Mouse (Mus musculus) c-Kit-positive CD71-positive TER-119-positive erythroid progenitor cells, embryonic 14.5 days (primary cell): Measurements from ENCODE around the gene Bcor.

Experiments
- DNase-seq: peaks from one replicate; pipeline ENCODE4 v3.0.0-alpha.2; 2013; ENCODE audit warnings: low spot score

The Bcor gene

DNA sequence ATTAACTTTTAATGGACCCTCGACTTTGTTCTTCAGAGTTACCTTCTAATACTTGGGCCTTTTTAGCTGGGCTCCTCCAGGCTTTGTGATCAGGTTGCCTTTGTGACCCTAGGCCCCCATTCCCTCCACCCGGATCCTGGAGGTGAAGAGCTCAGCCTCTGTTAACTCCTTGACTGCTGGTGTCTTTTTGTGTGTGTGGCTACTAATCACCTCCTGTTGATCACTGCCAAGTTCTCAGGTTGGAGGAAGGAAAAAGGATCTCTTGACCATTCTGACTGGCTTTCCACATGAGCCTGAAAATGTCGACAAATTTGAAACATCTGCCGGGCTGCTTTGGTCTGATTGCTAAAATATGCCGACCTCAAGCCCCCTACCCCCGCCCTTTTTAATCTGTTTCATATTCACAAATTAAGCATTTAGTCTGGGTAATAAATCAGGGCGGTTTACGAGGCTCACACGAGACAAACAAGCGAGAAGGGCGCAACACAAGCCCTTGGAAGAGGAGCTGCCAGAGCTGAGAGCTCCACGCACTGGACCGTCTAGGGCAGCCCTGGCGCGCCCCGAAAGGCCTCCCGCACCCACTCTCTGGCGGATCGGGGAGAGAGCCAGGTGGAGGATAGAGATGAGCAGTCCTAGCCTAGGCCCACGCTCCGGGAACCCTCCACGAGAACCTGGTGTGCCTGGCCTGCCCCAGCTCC is 33.6 kb downstream of the Bcor start:
- DNase-seq: no peak

- DNase-seq: no peak
Observed at GRCm38 (mm10) chrX:12124571-12124970, 35.6 kb downstream of the Bcor start.

GRCm38 (mm10) chrX:12123687-12124087 is 36.5 kb downstream of the Bcor start:
- no peak for DNase-seq

- no peak for DNase-seq
Observed at GRCm38 (mm10) chrX:12122594-12123331, 37.4 kb downstream of the Bcor start.

DNA sequence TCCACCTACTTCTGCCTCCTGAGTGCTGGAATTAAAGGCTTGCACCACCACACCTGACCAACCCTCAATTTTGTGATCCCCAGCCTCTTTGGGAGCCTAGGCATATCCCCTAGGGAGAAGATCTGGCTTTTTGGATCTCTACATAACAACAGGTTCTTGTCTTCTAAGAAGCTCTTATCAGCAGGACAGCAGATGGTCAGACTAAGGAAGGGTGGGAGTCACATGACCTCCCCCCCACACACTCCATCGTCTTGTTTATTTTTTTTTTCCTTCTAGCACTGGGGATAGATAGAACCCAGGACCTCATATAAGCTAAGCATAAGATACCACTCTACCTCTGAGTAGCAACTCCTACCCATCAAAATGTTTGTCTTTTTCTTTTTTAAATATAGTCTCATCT is 40.7 kb downstream of the Bcor start:
- peak; percentile 42 for DNase-seq

DNA sequence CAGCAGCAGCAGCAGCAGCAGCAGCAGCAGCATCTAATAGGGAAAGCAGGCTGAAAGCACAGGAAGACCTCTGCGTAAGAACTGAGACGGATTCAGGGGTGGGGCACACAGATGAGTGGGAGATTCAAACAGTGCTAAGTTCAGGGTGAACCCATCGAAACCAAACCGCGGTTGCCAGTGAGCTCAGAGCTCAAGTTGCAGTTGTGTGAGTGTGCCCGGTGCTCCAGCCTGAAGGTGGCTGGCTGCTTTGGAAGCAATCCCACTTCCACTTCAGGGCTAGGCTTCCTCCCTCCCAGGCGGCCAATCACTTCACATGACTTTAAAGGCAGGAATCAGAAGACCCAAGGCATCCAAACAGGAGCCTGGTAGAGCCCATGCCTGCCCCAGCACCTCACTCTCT is 44.0 kb downstream of the Bcor start:
- no peak for DNase-seq

GRCm38 (mm10) chrX:12112166-12112565 is 48.0 kb downstream of the Bcor start:
- DNase-seq: no peak

- DNase-seq: no peak
Observed at GRCm38 (mm10) chrX:12110518-12110917, 49.6 kb downstream of the Bcor start.

- DNase-seq: no peak
Observed at GRCm38 (mm10) chrX:12105358-12105757, 54.8 kb downstream of the Bcor start.

- DNase-seq: no peak
Observed at GRCm38 (mm10) chrX:12096783-12097526, 63.2 kb downstream of the Bcor start.

GRCm38 (mm10) chrX:12093371-12093770 is 66.8 kb downstream of the Bcor start:
- no peak for DNase-seq

- no peak for DNase-seq
Observed at GRCm38 (mm10) chrX:12091431-12092061, 68.6 kb downstream of the Bcor start.

DNA sequence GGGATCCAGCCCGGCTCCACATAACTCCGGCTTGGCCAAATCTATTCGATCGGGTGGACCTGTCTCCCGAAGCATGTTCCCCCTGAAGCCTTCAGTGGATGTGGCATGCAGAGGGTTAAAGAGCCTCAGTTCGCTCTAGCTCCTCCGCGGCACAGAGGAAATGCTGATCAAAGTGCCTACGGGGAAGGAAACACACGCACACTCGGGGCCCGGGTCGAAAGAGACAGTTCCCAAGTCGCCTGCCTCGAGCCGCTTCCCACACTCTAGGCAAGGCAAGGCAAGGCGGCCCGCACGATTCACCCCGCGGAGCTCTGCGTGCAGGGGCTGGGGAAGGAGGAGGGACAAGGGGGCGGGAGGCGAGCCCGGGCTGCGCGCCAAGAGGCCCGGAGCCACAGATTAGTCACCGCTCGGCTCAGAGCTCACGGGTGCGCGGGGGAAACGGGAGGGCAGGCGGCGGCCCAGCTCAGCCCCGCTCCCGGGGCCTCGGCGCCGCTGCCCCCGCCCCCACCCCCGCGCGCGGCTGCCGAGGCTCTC is 69.2 kb downstream of the Bcor start:
- DNase-seq: peak; percentile 21

DNA sequence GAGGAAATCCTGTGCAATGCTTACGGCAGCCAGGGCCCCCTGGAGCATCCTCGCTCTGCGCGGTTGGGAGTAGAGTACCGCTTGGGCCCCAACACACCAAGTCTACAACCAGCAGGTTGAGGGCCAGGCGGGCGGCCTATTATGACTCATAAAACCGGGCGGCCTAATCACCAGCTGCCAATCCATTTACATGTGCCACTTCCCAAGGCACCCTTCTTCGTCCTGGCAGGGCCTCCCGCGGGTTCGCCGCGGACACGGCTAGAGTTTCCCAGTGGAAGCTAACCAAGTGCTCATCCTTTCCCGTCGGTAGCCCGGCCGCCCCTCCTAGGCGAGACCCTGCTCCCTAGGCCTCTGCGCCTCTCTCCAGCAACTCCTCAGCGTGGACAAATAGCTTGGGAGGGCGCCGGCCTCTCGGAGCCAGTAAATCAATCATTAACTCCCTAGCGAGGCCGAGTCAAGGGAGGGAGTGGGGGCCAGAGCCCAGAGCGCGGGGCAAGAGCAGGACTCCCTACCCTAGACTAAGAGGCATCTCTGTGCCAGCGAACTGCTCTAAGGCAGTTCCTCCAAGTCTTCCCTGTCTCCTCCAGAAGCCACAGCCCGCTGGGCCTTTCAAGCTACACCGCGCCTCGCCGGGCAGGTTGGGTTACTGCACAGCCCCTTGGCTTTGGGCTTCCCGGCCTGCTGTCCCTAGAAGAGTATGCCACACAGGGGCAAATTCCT is 69.8 kb downstream of the Bcor start:
- DNase-seq: no peak

DNA sequence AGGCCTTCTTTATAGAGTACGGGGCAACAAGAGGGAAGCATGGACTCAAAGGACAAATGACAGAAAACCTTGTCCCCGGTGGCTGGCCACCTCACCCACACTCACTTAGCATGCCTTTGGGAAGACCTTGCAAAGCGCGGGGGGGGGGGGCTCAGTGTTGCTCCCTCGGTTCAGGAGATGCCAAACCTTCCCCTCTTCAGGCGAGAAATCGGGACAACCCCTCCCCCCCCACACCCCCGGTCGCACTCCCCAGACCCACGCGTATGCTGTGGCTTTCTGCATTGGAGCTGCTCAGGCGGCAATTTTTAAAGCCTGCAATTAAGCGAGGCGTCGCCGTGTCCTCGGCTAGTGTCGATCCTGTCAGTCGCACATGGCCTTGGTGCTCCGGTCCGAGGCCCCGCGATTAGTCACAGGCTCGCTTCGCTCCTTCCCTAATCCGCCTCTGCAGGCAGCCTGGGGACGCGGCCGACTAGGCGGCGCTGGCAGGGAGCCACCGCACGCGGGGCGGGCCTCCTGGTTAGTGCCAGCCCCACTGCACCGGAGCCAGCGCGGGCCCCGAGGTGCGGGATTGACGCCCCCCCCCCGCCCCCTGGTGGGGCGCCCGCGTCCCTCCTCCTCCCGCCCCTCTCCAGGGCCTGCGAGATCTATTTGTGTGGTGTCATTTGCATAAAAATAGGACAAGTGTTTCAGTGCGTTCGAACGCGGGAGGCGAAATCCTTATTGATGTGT is 70.6 kb downstream of the Bcor start:
- peak; percentile 31 for DNase-seq

- no peak for DNase-seq
Observed at GRCm38 (mm10) chrX:12089027-12089340, 71.2 kb downstream of the Bcor start.

DNA sequence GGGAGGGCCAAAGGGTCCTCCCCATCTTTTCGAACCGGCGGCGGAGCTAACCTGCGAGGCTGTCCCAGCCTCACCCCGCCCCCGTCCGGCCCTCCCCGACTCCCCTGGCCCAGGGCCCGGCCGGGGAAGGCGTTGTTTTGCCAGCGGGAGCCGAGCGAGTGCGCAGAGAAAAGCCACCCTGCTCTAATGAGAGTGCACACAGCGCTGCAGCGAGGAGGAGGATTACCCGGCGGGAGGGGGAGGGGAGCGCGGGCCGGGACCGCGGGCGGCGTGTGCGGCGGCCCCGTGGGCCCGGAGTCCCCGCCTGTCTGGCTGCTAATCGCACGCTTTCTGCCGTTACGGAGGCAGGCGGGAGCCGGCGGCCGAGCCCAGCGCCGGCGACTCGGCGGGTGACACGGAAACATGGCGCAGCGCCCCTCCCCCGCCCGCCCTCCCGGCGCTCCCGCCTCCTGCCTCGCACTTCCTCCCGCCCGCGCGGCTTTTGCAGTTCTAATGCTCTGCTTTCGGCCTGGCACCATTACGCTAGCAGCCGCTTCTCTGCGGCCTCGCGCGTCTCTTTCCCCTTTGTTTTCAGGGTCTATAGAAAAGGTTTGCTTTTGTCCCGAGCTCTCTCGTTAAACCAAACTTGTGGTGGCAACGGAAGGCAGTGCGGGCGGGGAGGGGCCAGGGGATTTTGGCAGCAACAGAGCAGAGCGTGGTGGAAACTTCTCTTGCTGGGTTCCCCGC is 71.7 kb downstream of the Bcor start:
- DNase-seq: peak; percentile 38

DNA sequence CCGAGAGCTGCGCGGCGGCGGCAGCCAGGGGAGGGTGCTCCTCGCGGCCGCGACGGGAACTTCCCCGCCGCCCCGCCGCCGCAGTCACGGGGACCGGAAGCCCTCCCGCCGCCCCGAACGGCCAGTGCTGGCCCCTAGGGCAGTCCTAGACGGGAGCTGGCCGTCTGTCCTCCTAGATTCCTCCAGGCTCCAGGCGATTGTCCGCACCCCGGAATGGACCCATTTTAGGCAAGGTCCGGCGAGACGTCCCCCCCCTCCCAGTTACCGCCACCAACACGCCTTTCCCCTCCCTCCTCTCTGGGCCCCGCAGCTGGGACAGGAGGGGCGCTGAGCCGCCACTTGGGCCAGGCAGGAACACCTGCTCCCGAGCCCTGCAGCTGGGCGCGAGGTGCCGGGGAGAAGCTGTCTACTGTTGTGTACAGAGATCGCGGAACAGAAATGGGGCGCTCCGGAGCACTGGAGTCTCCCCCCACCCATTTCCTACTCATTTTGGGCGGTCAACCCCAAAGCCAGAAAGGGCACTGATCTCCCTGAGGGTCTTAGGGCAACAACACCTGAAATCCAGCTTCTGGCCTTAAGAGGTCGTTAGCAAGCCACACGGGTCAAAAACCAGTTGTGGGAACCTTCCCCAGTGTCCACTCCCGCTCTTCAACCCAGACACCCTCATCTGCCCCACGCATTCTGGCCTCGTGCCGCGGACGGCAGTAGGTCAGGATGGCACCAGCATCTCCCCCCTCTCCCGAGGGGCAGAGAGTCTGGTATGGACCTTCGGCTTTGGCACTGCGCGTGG is 72.4 kb downstream of the Bcor start:
- DNase-seq: peak; percentile 23

DNA sequence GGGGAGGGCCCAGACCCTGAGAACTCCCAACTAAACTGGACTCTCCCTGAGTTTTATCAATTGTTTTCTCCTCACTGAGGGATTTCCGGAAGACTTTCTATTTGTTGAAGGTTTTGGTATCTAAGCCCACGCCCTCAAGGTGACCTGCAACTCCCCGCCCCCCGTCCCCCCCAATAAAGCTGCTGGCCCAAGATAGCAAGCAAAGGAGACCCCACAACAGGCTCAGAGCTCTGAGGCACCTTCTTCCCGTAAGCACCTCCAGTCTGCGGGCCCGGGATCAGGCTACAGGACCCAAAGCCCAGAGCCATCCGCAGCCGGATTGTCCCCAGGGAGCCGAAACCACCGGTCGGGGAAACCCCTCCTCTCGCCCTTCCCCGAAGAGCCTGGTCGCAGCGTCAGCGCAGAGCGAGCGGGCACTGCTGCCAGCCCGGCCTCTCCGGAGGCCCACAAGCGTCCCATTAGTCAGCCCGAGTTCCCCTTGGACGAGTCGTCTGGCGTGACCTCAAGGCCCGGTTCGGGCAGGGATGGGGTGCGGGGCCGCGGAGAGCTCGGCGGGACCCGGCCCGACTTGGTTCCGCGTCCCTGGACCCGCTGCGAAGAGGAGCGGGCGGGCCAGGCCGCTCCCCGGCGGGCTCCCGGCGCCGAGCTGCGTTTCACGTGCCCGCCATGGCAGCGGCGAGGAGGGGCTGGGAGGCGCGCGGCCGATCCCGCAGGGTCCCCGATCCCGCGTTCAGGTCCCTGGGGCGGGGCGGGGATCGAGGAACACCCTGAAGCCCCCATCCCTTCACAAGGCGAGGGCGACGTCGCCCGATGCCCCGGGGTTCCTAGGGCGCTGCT is 73.3 kb downstream of the Bcor start:
- peak; percentile 33 for DNase-seq
